Mouse (Mus musculus) stomach, embryonic 15.5 days (tissue): ENCODE measurements around the gene Lman2. TPM values are rescaled to one million over a fixed set of nuclear protein-coding genes. Genes with fewer than 3 reads are reported as not detected.

Experiments used
- ATAC-seq: fragments of 200-750 bp; cut with Nextera tagmentation; 2 replicates; pipeline ENCODE4 v1.8.0; 2017; ENCODE audit warnings: low read depth, moderate number of reproducible peaks, moderate TSS enrichment; ENCODE audit not compliant: insufficient read depth, low FRiP score
- H3K27ac ChIP-seq: fragments of 300-500 bp; sonication (generic); 2 replicates; pipeline ENCODE4 v1.5.1; 2015; ENCODE audit warnings: mild to moderate bottlenecking, inconsistent platforms
- H3K27me3 ChIP-seq: fragments of 300-500 bp; sonication (generic); replicated peaks from 2 replicates; pipeline ENCODE4 v1.6.1; 2015; ENCODE audit warnings: inconsistent platforms
- H3K36me3 ChIP-seq: fragments of 300-500 bp; sonication (generic); 2 replicates; pipeline ENCODE4 v1.6.1; 2015; ENCODE audit warnings: inconsistent platforms
- H3K4me1 ChIP-seq: fragments of 300-500 bp; sonication (generic); 2 replicates; pipeline ENCODE4 v1.6.1; 2015; ENCODE audit warnings: inconsistent platforms
- H3K4me2 ChIP-seq: fragments of 300-500 bp; sonication (generic); 2 replicates; pipeline ENCODE4 v1.6.1; 2015; ENCODE audit warnings: mild to moderate bottlenecking, inconsistent platforms
- H3K4me3 ChIP-seq: fragments of 300-500 bp; sonication (generic); replicated peaks from 2 replicates; pipeline ENCODE4 v1.5.1; 2015; ENCODE audit warnings: inconsistent platforms
- H3K9ac ChIP-seq: fragments of 300-500 bp; sonication (generic); 2 replicates; pipeline ENCODE4 v1.6.1; 2015; ENCODE audit warnings: inconsistent platforms
- H3K9me3 ChIP-seq: fragments of 300-500 bp; sonication (generic); 2 replicates; pipeline ENCODE4 v1.6.1; 2016; ENCODE audit warnings: inconsistent platforms
- WGBS: fragments of 180-500 bp; shearing (Covaris S2); methylation state at CpG from one replicate; pipeline ENCODE4 v1.1.7; 2015; 5-methylcytosine and 5-hydroxymethylcytosine counted together
- polyA plus RNA-seq: library from polyadenylated mRNA; unstranded; fragments of >200 nt; fragmentation: Nextera tagmentation; extraction: Ambion mirVana; gene quantifications from 2 replicates; pipeline ENCODE4 v1.2.1, GENCODE M21; 2015

Gene Lman2
- polyA plus RNA-seq, 1 experiment from 2014 or later: 114 TPM

- no peaks in the 10 kb centered on the region for H3K9me3 ChIP-seq
- no peak for ATAC-seq
- no peak overlapping the region for H3K27ac ChIP-seq
- no peak overlapping the region for H3K4me2 ChIP-seq
- WGBS: 83% methylated on average over 3 of the region's 3 CpGs
- H3K4me1 ChIP-seq: peaks cover 23% of the 10 kb centered on the region
- H3K9ac ChIP-seq: no peak overlapping the region
- H3K4me3 ChIP-seq: no peak overlapping the region
- no peaks in the 10 kb centered on the region for H3K27me3 ChIP-seq
- no peaks in the 10 kb centered on the region for H3K36me3 ChIP-seq
Measured at GRCm38 (mm10) chr13:55332331-55332730, 30.3 kb downstream of the Lman2 start.

- H3K27me3 ChIP-seq: no peaks in the 10 kb centered on the region
- H3K4me2 ChIP-seq: peak overlapping the region; percentile 96
- H3K27ac ChIP-seq: peak overlapping the region; percentile 94; the same call in 1 of the 2 replicates
- 0 out of 2 replicates have a peak overlapping the region, but pooled peaks have one; percentile 21 for H3K9ac ChIP-seq
- peak overlapping the region; percentile 75 for H3K4me3 ChIP-seq
- ATAC-seq: no peak
- peaks cover 33% of the 10 kb centered on the region for H3K4me1 ChIP-seq
- H3K36me3 ChIP-seq: peaks cover 5% of the 10 kb centered on the region; the same call in 1 of the 2 replicates
- H3K9me3 ChIP-seq: no peaks in the 10 kb centered on the region
- WGBS: 45% methylated on average over 14 of the region's 14 CpGs
Measured at GRCm38 (mm10) chr13:55330567-55331400, 31.8 kb downstream of the Lman2 start.

GRCm38 (mm10) chr13:55329683-55330566, 32.7 kb downstream of the Lman2 start, which contains the start of gene Mxd3:
Mxd3 (minus strand) TSS chr13:55329823.
- H3K4me1 ChIP-seq: peaks cover 37% of the 10 kb centered on the region
- peak; percentile 86 for ATAC-seq
- peaks cover 13% of the 10 kb centered on the region; the same call in 1 of the 2 replicates for H3K36me3 ChIP-seq
- peak within 1 kb of the TSS; percentile 96 for H3K4me2 ChIP-seq
- peak within 1 kb of the TSS; percentile 75 for H3K4me3 ChIP-seq
- H3K27me3 ChIP-seq: no peaks in the 10 kb centered on the region
- peak within 1 kb of the TSS; percentile 94 for H3K27ac ChIP-seq
- WGBS: under 1% methylated on average over 82 of the region's 82 CpGs
- H3K9me3 ChIP-seq: no peaks in the 10 kb centered on the region
- H3K9ac ChIP-seq: peak within 1 kb of the TSS; percentile 52

- no peak for ATAC-seq
- Histone ChIP-seq H3K4me3 (peak overlapping the region; percentile 75), H3K4me2 (peak overlapping the region; percentile 96), H3K9me3 (no peaks in the 10 kb centered on the region), H3K4me1 (peaks cover 41% of the 10 kb centered on the region), H3K27ac (peak overlapping the region; percentile 73), H3K27me3 (no peaks in the 10 kb centered on the region), H3K36me3 (peaks cover 17% of the 10 kb centered on the region), H3K9ac (peak overlapping the region; percentile 46)
- under 1% methylated on average over 27 of the region's 29 CpGs for WGBS
Measured at GRCm38 (mm10) chr13:55329109-55329682, 33.4 kb downstream of the Lman2 start.

GRCm38 (mm10) chr13:55328641-55329040, 33.9 kb downstream of the Lman2 start:
- H3K4me1 ChIP-seq: peaks cover 47% of the 10 kb centered on the region
- H3K4me3 ChIP-seq: peak overlapping the region; percentile 75
- no peaks in the 10 kb centered on the region for H3K27me3 ChIP-seq
- 74% methylated on average over 4 of the region's 4 CpGs for WGBS
- H3K4me2 ChIP-seq: peak overlapping the region; percentile 96
- peak overlapping the region; percentile 30; the same call in 1 of the 2 replicates for H3K9ac ChIP-seq
- H3K36me3 ChIP-seq: peaks cover 22% of the 10 kb centered on the region
- no peak for ATAC-seq
- no peak overlapping the region for H3K27ac ChIP-seq
- no peaks in the 10 kb centered on the region for H3K9me3 ChIP-seq

GRCm38 (mm10) chr13:55328171-55328570, 34.4 kb downstream of the Lman2 start:
- peaks cover 27% of the 10 kb centered on the region for H3K36me3 ChIP-seq
- ATAC-seq: no peak
- peaks cover 51% of the 10 kb centered on the region for H3K4me1 ChIP-seq
- peak overlapping the region; percentile 30 for H3K9ac ChIP-seq
- WGBS: 88% methylated on average over 6 of the region's 6 CpGs
- peak overlapping the region; percentile 75 for H3K4me3 ChIP-seq
- no peak overlapping the region for H3K27ac ChIP-seq
- no peaks in the 10 kb centered on the region for H3K27me3 ChIP-seq
- H3K4me2 ChIP-seq: peak overlapping the region; percentile 96
- no peaks in the 10 kb centered on the region for H3K9me3 ChIP-seq

GRCm38 (mm10) chr13:55327633-55328032, 35.0 kb downstream of the Lman2 start:
- Histone ChIP-seq H3K4me2 (peak overlapping the region; percentile 96; the same call in 1 of the 2 replicates), H3K9me3 (no peaks in the 10 kb centered on the region), H3K36me3 (peaks cover 29% of the 10 kb centered on the region), H3K9ac (no peak overlapping the region; the same call in 1 of the 2 replicates), H3K27ac (peak overlapping the region; percentile 36; the same call in 1 of the 2 replicates), H3K27me3 (no peaks in the 10 kb centered on the region), H3K4me1 (peaks cover 56% of the 10 kb centered on the region), H3K4me3 (peak overlapping the region; percentile 75; the same call in 1 of the 2 replicates)
- peak; percentile 24; the same call in 1 of the 2 replicates for ATAC-seq
- 38% methylated on average over 6 of the region's 8 CpGs for WGBS

GRCm38 (mm10) chr13:55327169-55327568, 35.4 kb downstream of the Lman2 start:
- ATAC-seq: no peak
- peak overlapping the region; percentile 36 for H3K27ac ChIP-seq
- peaks cover 29% of the 10 kb centered on the region for H3K36me3 ChIP-seq
- peak overlapping the region; percentile 4; the same call in 1 of the 2 replicates for H3K4me2 ChIP-seq
- 36% methylated on average over 4 of the region's 4 CpGs for WGBS
- H3K27me3 ChIP-seq: no peaks in the 10 kb centered on the region
- H3K4me1 ChIP-seq: peaks cover 56% of the 10 kb centered on the region
- no peak overlapping the region for H3K9ac ChIP-seq
- H3K4me3 ChIP-seq: no peak overlapping the region
- no peaks in the 10 kb centered on the region for H3K9me3 ChIP-seq

GRCm38 (mm10) chr13:55325596-55325995, 37.0 kb downstream of the Lman2 start:
- no peak overlapping the region for H3K4me2 ChIP-seq
- H3K36me3 ChIP-seq: peaks cover 29% of the 10 kb centered on the region
- 80% methylated on average over 11 of the region's 11 CpGs for WGBS
- H3K27me3 ChIP-seq: no peaks in the 10 kb centered on the region
- H3K27ac ChIP-seq: no peak overlapping the region
- no peak overlapping the region for H3K4me3 ChIP-seq
- H3K4me1 ChIP-seq: peaks cover 62% of the 10 kb centered on the region
- no peak for ATAC-seq
- no peaks in the 10 kb centered on the region for H3K9me3 ChIP-seq
- no peak overlapping the region for H3K9ac ChIP-seq

GRCm38 (mm10) chr13:55322130-55322825, 40.3 kb downstream of the Lman2 start:
- under 1% methylated on average over 31 of the region's 31 CpGs for WGBS
- 0 out of 2 replicates have a peak, but pooled peaks have one; percentile 5 for ATAC-seq
- H3K27ac ChIP-seq: peak overlapping the region; percentile 87
- peak overlapping the region; percentile 71 for H3K9ac ChIP-seq
- peaks cover 51% of the 10 kb centered on the region for H3K4me1 ChIP-seq
- no peaks in the 10 kb centered on the region for H3K27me3 ChIP-seq
- H3K36me3 ChIP-seq: peaks cover 32% of the 10 kb centered on the region
- H3K4me2 ChIP-seq: peak overlapping the region; percentile 70
- peak overlapping the region; percentile 73 for H3K4me3 ChIP-seq
- H3K9me3 ChIP-seq: no peaks in the 10 kb centered on the region
